Mouse (Mus musculus): Measurements from ENCODE around the gene Lnx2. TPM values are rescaled to one million over a fixed set of nuclear protein-coding genes. Genes with fewer than 3 reads are reported as not detected.

Gene Lnx2
- total RNA-seq, 1 experiment, result 11.6 TPM

- no peaks in the 10 kb centered on the region for H3K36me3 ChIP-seq (ENCODE audit: control insufficient read depth, insufficient read depth, low read length, poor library complexity, severe bottlenecking)
- DNase-seq (ENCODE audit: low read depth, low spot score), result no peak
- in situ Hi-C loops (cut with MboI; ENCODE audit: low sequenced_read_pairs in 2 of 2, unreplicated experiment in 2 of 2), result no loop called here
- no peaks in the 10 kb centered on the region for H3K9me3 ChIP-seq (ENCODE audit: control insufficient read depth, insufficient read depth, low read depth, low read length)
- H3K4me1 ChIP-seq (ENCODE audit: control insufficient read depth in 2 of 2, insufficient read depth in 2 of 2, low read length in 2 of 2, poor library complexity in 1 of 2), result peaks cover 0 to 7% of the 10 kb centered on the region in 2 experiments; a peak in 1 of 4 replicates
- TF ChIP-seq HCFC1 (IDR thresholded peaks at IDR 0.05; ENCODE audit: borderline replicate concordance, insufficient read depth, low read length), result no peak
- no peak for TF ChIP-seq ZC3H11A (IDR thresholded peaks at IDR 0.05; ENCODE audit: borderline replicate concordance, low read depth, low read length)
- TF ChIP-seq MAFK (IDR thresholded peaks at IDR 0.05; ENCODE audit: insufficient read depth, low read depth, low read length), result no peak
- TF ChIP-seq ZNF384 (IDR thresholded peaks at IDR 0.05; ENCODE audit: low read depth, low read length), result no peak
- no peak for TF ChIP-seq CHD2 (IDR thresholded peaks at IDR 0.05; ENCODE audit: low read depth, low read length)
- no peak overlapping the region for H3K4me3 ChIP-seq (ENCODE audit: insufficient read depth in 1 of 2, low read depth in 1 of 2, low read length in 2 of 2, poor library complexity in 1 of 2, severe bottlenecking in 1 of 2)
- no peak overlapping the region for H3K9ac ChIP-seq (ENCODE audit: insufficient read depth, low read depth, low read length, poor library complexity, severe bottlenecking)
- no peak overlapping the region for H3K27ac ChIP-seq (ENCODE audit: insufficient read depth, low read depth, low read length, poor library complexity, severe bottlenecking)
These were observed 18.6 kb downstream of the Lnx2 start for GRCm38 (mm10) chr5:147057626-147058414.

GRCm38 (mm10) chr5:147056712-147057290 is 19.6 kb downstream of the Lnx2 start:
- peaks cover 0 to 5% of the 10 kb centered on the region in 2 experiments; a peak in 1 of 4 replicates for H3K4me1 ChIP-seq (ENCODE audit: control insufficient read depth in 2 of 2, insufficient read depth in 2 of 2, low read length in 2 of 2, poor library complexity in 1 of 2)
- no peak for DNase-seq (ENCODE audit: low read depth, low spot score)
- H3K36me3 ChIP-seq (ENCODE audit: control insufficient read depth, insufficient read depth, low read length, poor library complexity, severe bottlenecking), result no peaks in the 10 kb centered on the region
- in situ Hi-C loops (cut with MboI; ENCODE audit: low sequenced_read_pairs in 2 of 2, unreplicated experiment in 2 of 2), result no loop called here
- H3K4me3 ChIP-seq (ENCODE audit: insufficient read depth in 1 of 2, low read depth in 1 of 2, low read length in 2 of 2, poor library complexity in 1 of 2, severe bottlenecking in 1 of 2), result no peak overlapping the region
- H3K9me3 ChIP-seq (ENCODE audit: control insufficient read depth, insufficient read depth, low read depth, low read length), result no peaks in the 10 kb centered on the region
- no peak overlapping the region for H3K27ac ChIP-seq (ENCODE audit: insufficient read depth, low read depth, low read length, poor library complexity, severe bottlenecking)
- no peak overlapping the region for H3K9ac ChIP-seq (ENCODE audit: insufficient read depth, low read depth, low read length, poor library complexity, severe bottlenecking)
- TF ChIP-seq MAFK (IDR thresholded peaks at IDR 0.05; ENCODE audit: insufficient read depth, low read depth, low read length), result no peak
- no peak for TF ChIP-seq ZC3H11A (IDR thresholded peaks at IDR 0.05; ENCODE audit: borderline replicate concordance, low read depth, low read length)
- no peak for TF ChIP-seq HCFC1 (IDR thresholded peaks at IDR 0.05; ENCODE audit: borderline replicate concordance, insufficient read depth, low read length)
- TF ChIP-seq CHD2 (IDR thresholded peaks at IDR 0.05; ENCODE audit: low read depth, low read length), result no peak
- no peak for TF ChIP-seq ZNF384 (IDR thresholded peaks at IDR 0.05; ENCODE audit: low read depth, low read length)

GRCm38 (mm10) chr5:147055572-147056245 is 20.7 kb downstream of the Lnx2 start:
- no peak for DNase-seq (ENCODE audit: low read depth, low spot score)
- no peaks in the 10 kb centered on the region for H3K36me3 ChIP-seq (ENCODE audit: control insufficient read depth, insufficient read depth, low read length, poor library complexity, severe bottlenecking)
- H3K9ac ChIP-seq (ENCODE audit: insufficient read depth, low read depth, low read length, poor library complexity, severe bottlenecking), result no peak overlapping the region
- no peaks in the 10 kb centered on the region for H3K9me3 ChIP-seq (ENCODE audit: control insufficient read depth, insufficient read depth, low read depth, low read length)
- in situ Hi-C loops (cut with MboI; ENCODE audit: low sequenced_read_pairs in 2 of 2, unreplicated experiment in 2 of 2), result no loop called here
- H3K4me3 ChIP-seq (ENCODE audit: insufficient read depth in 1 of 2, low read depth in 1 of 2, low read length in 2 of 2, poor library complexity in 1 of 2, severe bottlenecking in 1 of 2), result no peak overlapping the region
- TF ChIP-seq ZC3H11A (IDR thresholded peaks at IDR 0.05; ENCODE audit: borderline replicate concordance, low read depth, low read length), result no peak
- TF ChIP-seq CHD2 (IDR thresholded peaks at IDR 0.05; ENCODE audit: low read depth, low read length), result no peak
- no peak for TF ChIP-seq HCFC1 (IDR thresholded peaks at IDR 0.05; ENCODE audit: borderline replicate concordance, insufficient read depth, low read length)
- TF ChIP-seq ZNF384 (IDR thresholded peaks at IDR 0.05; ENCODE audit: low read depth, low read length), result no peak
- peak; percentile 61 for TF ChIP-seq MAFK (IDR thresholded peaks at IDR 0.05; ENCODE audit: insufficient read depth, low read depth, low read length)
- H3K27ac ChIP-seq (ENCODE audit: insufficient read depth, low read depth, low read length, poor library complexity, severe bottlenecking), result no peak overlapping the region
- H3K4me1 ChIP-seq (ENCODE audit: control insufficient read depth in 2 of 2, insufficient read depth in 2 of 2, low read length in 2 of 2, poor library complexity in 1 of 2), result 0 out of 4 replicates have a peak, but pooled peaks cover 0 to 2% of the 10 kb centered on the region in 2 experiments

GRCm38 (mm10) chr5:147054747-147055270 is 21.6 kb downstream of the Lnx2 start:
- Histone ChIP-seq H3K27ac (ENCODE audit: insufficient read depth, low read depth, low read length, poor library complexity, severe bottlenecking) (no peak overlapping the region), H3K9me3 (ENCODE audit: control insufficient read depth, insufficient read depth, low read depth, low read length) (no peaks in the 10 kb centered on the region), H3K4me3 (ENCODE audit: insufficient read depth in 1 of 2, low read depth in 1 of 2, low read length in 2 of 2, poor library complexity in 1 of 2, severe bottlenecking in 1 of 2) (no peak overlapping the region), H3K4me1 (ENCODE audit: control insufficient read depth in 2 of 2, insufficient read depth in 2 of 2, low read length in 2 of 2, poor library complexity in 1 of 2) (0 out of 4 replicates have a peak, but pooled peaks cover 0 to 2% of the 10 kb centered on the region in 2 experiments), H3K9ac (ENCODE audit: insufficient read depth, low read depth, low read length, poor library complexity, severe bottlenecking) (no peak overlapping the region), H3K36me3 (ENCODE audit: control insufficient read depth, insufficient read depth, low read length, poor library complexity, severe bottlenecking) (no peaks in the 10 kb centered on the region; the same call in 1 of the 2 replicates)
- no peak for TF ChIP-seq ZNF384 (IDR thresholded peaks at IDR 0.05; ENCODE audit: low read depth, low read length)
- no peak for TF ChIP-seq HCFC1 (IDR thresholded peaks at IDR 0.05; ENCODE audit: borderline replicate concordance, insufficient read depth, low read length)
- no peak for TF ChIP-seq MAFK (IDR thresholded peaks at IDR 0.05; ENCODE audit: insufficient read depth, low read depth, low read length)
- no peak for DNase-seq (ENCODE audit: low read depth, low spot score)
- in situ Hi-C loops (cut with MboI; ENCODE audit: low sequenced_read_pairs in 2 of 2, unreplicated experiment in 2 of 2), result no loop called here

Measured in ES-E14 (cell line).